Mouse (Mus musculus): ENCODE measurements around the gene Mfsd11.
"Not testable (repeated sequence)": the region's sequence is repeated elsewhere in the genome, so short reads cannot be mapped to it uniquely, and the experiment has no call there.

Mfsd11 gene

GRCm38 (mm10) chr11:116848877-116849178, 3.4 kb upstream of the Mfsd11 start:
- not testable (repeated sequence) for DNase-seq

GRCm38 (mm10) chr11:116849587-116849986, 2.7 kb upstream of the Mfsd11 start:
- DNase-seq = no peak

GRCm38 (mm10) chr11:116850085-116850484, 2.2 kb upstream of the Mfsd11 start:
- DNase-seq = no peak

GRCm38 (mm10) chr11:116850833-116851477, 1.3 kb upstream of the Mfsd11 start:
- no peak for DNase-seq

GRCm38 (mm10) chr11:116851576-116852290, 507 bp upstream of the Mfsd11 start:
- no peak for DNase-seq

GRCm38 (mm10) chr11:116852891-116853511, 761 bp downstream of the Mfsd11 start, which contains the start of gene Srsf2:
Gene Srsf2, minus strand, starts transcription at chr11:116853094.
- DNase-seq = peak; percentile 97

- DNase-seq = peak; percentile 97
Measured at GRCm38 (mm10) chr11:116853512-116853928, 1.3 kb downstream of the Mfsd11 start.

- DNase-seq = no peak
Measured at GRCm38 (mm10) chr11:116854279-116854678, 2.0 kb downstream of the Mfsd11 start.

GRCm38 (mm10) chr11:116857183-116857850, 5.1 kb downstream of the Mfsd11 start:
- DNase-seq = no peak

GRCm38 (mm10) chr11:116864444-116864843, 12.2 kb downstream of the Mfsd11 start:
- no peak for DNase-seq

- DNase-seq = no peak
Measured at GRCm38 (mm10) chr11:116865945-116866585, 13.8 kb downstream of the Mfsd11 start.

GRCm38 (mm10) chr11:116868129-116868528, 15.9 kb downstream of the Mfsd11 start:
- DNase-seq = peak; percentile 32

GRCm38 (mm10) chr11:116869223-116869622, 17.0 kb downstream of the Mfsd11 start:
- no peak for DNase-seq

- no peak for DNase-seq
Measured at GRCm38 (mm10) chr11:116869641-116870040, 17.4 kb downstream of the Mfsd11 start.

- DNase-seq = no peak
Measured at GRCm38 (mm10) chr11:116871538-116871937, 19.3 kb downstream of the Mfsd11 start.

GRCm38 (mm10) chr11:116873987-116874386, 21.7 kb downstream of the Mfsd11 start:
- peak; percentile 66 for DNase-seq

- no peak for DNase-seq
Measured at GRCm38 (mm10) chr11:116878454-116878853, 26.2 kb downstream of the Mfsd11 start.

GRCm38 (mm10) chr11:116880839-116881238, 28.6 kb downstream of the Mfsd11 start:
- DNase-seq = peak; percentile 32

GRCm38 (mm10) chr11:116881440-116881839, 29.2 kb downstream of the Mfsd11 start:
- peak; percentile 54 for DNase-seq

- no peak for DNase-seq
Measured at GRCm38 (mm10) chr11:116882446-116882845, 30.2 kb downstream of the Mfsd11 start.

- no peak for DNase-seq
Measured at GRCm38 (mm10) chr11:116884061-116884460, 31.8 kb downstream of the Mfsd11 start.

- peak; percentile 80 for DNase-seq
Measured at GRCm38 (mm10) chr11:116885275-116886151, 33.3 kb downstream of the Mfsd11 start.
